In the genomic region with DNA sequence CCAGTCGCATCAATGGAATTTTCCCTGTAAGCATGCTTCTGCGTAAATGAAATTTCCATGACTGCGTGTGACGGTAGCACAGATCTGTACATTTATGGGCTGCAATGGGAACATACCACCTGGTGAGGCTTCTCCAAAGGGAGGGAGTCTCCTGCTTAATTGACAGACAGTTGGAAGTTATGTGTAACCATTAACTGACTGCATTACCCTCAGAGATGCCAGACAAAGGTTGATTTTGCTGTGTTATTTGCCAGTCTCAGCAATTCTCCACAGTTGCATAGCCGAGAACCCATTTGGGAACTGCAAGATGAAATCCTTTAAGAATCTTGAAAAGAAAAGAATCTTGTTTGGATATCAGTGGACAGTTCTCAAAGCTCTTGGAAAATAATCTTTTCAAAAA, we compare ENCODE assay signal across 28 mouse cellular contexts. TPM values are rescaled to one million over a fixed set of nuclear protein-coding genes. Genes with fewer than 3 reads are reported as not detected.
"Had no signal": no experiment of that assay in that cellular context is flagged by ENCODE, and none has a peak within 500 bp of the region (broad histone marks: within the 10 kb centered on the region; RNA-seq: fewer than 3 reads in every experiment).

No protein-coding gene starts in this region.

- H3K9ac ChIP-seq: forebrain, postnatal 0 days; heart, embryonic 13.5 days; heart, embryonic 15.5 days; hindbrain, embryonic 13.5 days; hindbrain, embryonic 15.5 days; limb, embryonic 13.5 days; limb, embryonic 15.5 days; liver, embryonic 12.5 days had no signal

- H3K4me3 ChIP-seq: heart, adult 2 months; heart, embryonic 13.5 days; heart, embryonic 15.5 days; hindbrain, embryonic 13.5 days; hindbrain, embryonic 15.5 days; limb, embryonic 13.5 days; limb, embryonic 15.5 days; liver, embryonic 12.5 days had no signal

- H3K27me3 ChIP-seq: heart, embryonic 13.5 days; heart, embryonic 15.5 days; hindbrain, embryonic 13.5 days; hindbrain, embryonic 15.5 days; limb, embryonic 13.5 days; limb, embryonic 15.5 days; liver, embryonic 12.5 days had no signal

- H3K27ac ChIP-seq: heart, adult 2 months; heart, embryonic 13.5 days; heart, embryonic 15.5 days; hindbrain, embryonic 13.5 days; hindbrain, embryonic 15.5 days; hindbrain, postnatal 0 days; kidney, postnatal 0 days; limb, embryonic 13.5 days; limb, embryonic 15.5 days; liver, embryonic 12.5 days had no signal

- H3K4me2 ChIP-seq: heart, embryonic 11.5 days; heart, embryonic 13.5 days; heart, embryonic 15.5 days; hindbrain, embryonic 13.5 days; hindbrain, embryonic 15.5 days; limb, embryonic 13.5 days; limb, embryonic 15.5 days; liver, embryonic 12.5 days had no signal

- ATAC-seq: forebrain, postnatal 0 days; hindbrain, postnatal 0 days; intestine, embryonic 16.5 days; liver, embryonic 12.5 days had no signal

- DNase-seq: forebrain, postnatal 0 days; gastrocnemius, postnatal 14 days; gastrocnemius, postnatal 36 days; heart, adult 11 months; heart, adult 2 months; heart, postnatal 14 days; heart, postnatal 36 days; kidney, adult 11 months; layer of hippocampus, adult 9-11 months; layer of hippocampus, postnatal 36 days; left cerebral cortex, postnatal 4 days had no signal

- H3K9me3 ChIP-seq: heart, embryonic 13.5 days; heart, embryonic 15.5 days; hindbrain, embryonic 13.5 days; hindbrain, embryonic 15.5 days; limb, embryonic 13.5 days; limb, embryonic 15.5 days; liver, embryonic 12.5 days had no signal

RNA-seq across cellular contexts. Expression of a gene that starts 16.4 kb away (rescaled TPM):
- polyA plus RNA-seq: heart, adult 2 months; heart, embryonic 13.5 days; heart, embryonic 15.5 days; heart, postnatal 0 days; hindbrain, embryonic 11.5 days; hindbrain, embryonic 13.5 days; hindbrain, embryonic 15.5 days; hindbrain, postnatal 0 days; intestine, embryonic 14.5 days; intestine, embryonic 16.5 days; kidney, postnatal 0 days; large intestine, adult 2 months; limb, embryonic 11.5 days; liver, adult 2 months; liver, embryonic 12.5 days had no signal
